ENCODE assay signal across 11 mouse cellular contexts in genomic region chr10:25426814-25427213, GRCm38 (mm10).
DNase-seq lines count a peak whose midpoint lies in the region; ATAC-seq and TF ChIP-seq lines count a peak whose summit lies in the region.
"Had no signal": no experiment of that assay in that cellular context is flagged by ENCODE, and none has a peak within 500 bp of the region (broad histone marks: within the 10 kb centered on the region; RNA-seq: fewer than 3 reads in every experiment).

No protein-coding gene starts in this region.

- WGBS in forebrain, embryonic 10.5 days, result 63% methylated on average over 4 of the region's 4 CpGs
- 80% methylated on average over 4 of the region's 4 CpGs for WGBS in forebrain, embryonic 11.5 days
- 44% methylated on average over 4 of the region's 4 CpGs for WGBS in kidney, postnatal 0 days
- WGBS in embryonic facial prominence, embryonic 14.5 days, result 24% methylated on average over 4 of the region's 4 CpGs
- WGBS in liver, postnatal 0 days (ENCODE audit: insufficient replicate concordance), result 40% methylated on average over 4 of the region's 4 CpGs

- peaks cover 20% of the 10 kb centered on the region for H3K4me1 ChIP-seq in forebrain, embryonic 10.5 days
- no peaks in the 10 kb centered on the region for H3K4me1 ChIP-seq in forebrain, embryonic 11.5 days (replicated peaks; ENCODE audit: control insufficient read depth, insufficient read depth, low read length)
- H3K4me1 ChIP-seq in kidney, postnatal 0 days (replicated peaks; ENCODE audit: insufficient read depth, low read length), result peaks cover 6% of the 10 kb centered on the region; the same call in 1 of the 2 replicates
- peaks cover 34% of the 10 kb centered on the region for H3K4me1 ChIP-seq in embryonic facial prominence, embryonic 14.5 days (ENCODE audit: control insufficient read depth, insufficient read depth, low read length)
- peaks cover 11% of the 10 kb centered on the region for H3K4me1 ChIP-seq in liver, postnatal 0 days (ENCODE audit: insufficient read depth)

- H3K36me3 ChIP-seq in forebrain, embryonic 10.5 days (replicated peaks), result no peaks in the 10 kb centered on the region
- H3K36me3 ChIP-seq in forebrain, embryonic 11.5 days (ENCODE audit: control insufficient read depth, insufficient read depth, low read length), result no peaks in the 10 kb centered on the region
- no peaks in the 10 kb centered on the region for H3K36me3 ChIP-seq in kidney, postnatal 0 days (ENCODE audit: insufficient read depth, low read length)
- no peaks in the 10 kb centered on the region for H3K36me3 ChIP-seq in embryonic facial prominence, embryonic 14.5 days (ENCODE audit: control insufficient read depth, insufficient read depth, low read length)
- no peaks in the 10 kb centered on the region for H3K36me3 ChIP-seq in liver, postnatal 0 days (replicated peaks; ENCODE audit: insufficient read depth, low read length)

- no peak overlapping the region for H3K9ac ChIP-seq in forebrain, embryonic 11.5 days (ENCODE audit: low read length)
- H3K9ac ChIP-seq in kidney, postnatal 0 days (ENCODE audit: low read depth, low read length), result no peak overlapping the region
- H3K9ac ChIP-seq in embryonic facial prominence, embryonic 14.5 days (ENCODE audit: low read depth, low read length), result no peak overlapping the region
- no peak overlapping the region for H3K9ac ChIP-seq in liver, postnatal 0 days (replicated peaks)

- H3K27me3 ChIP-seq in forebrain, embryonic 10.5 days (ENCODE audit: poor library complexity, severe bottlenecking), result no peaks in the 10 kb centered on the region
- no peaks in the 10 kb centered on the region for H3K27me3 ChIP-seq in forebrain, embryonic 11.5 days (ENCODE audit: control insufficient read depth, insufficient read depth, low read length)
- no peaks in the 10 kb centered on the region for H3K27me3 ChIP-seq in kidney, postnatal 0 days (ENCODE audit: insufficient read depth, low read length)
- no peaks in the 10 kb centered on the region for H3K27me3 ChIP-seq in embryonic facial prominence, embryonic 14.5 days (replicated peaks; ENCODE audit: control insufficient read depth, insufficient read depth, low read length)
- no peaks in the 10 kb centered on the region for H3K27me3 ChIP-seq in liver, postnatal 0 days (ENCODE audit: insufficient read depth, low read length)

- no peak overlapping the region for H3K4me3 ChIP-seq in forebrain, embryonic 10.5 days
- no peak overlapping the region for H3K4me3 ChIP-seq in forebrain, embryonic 11.5 days (ENCODE audit: low read depth, low read length)
- H3K4me3 ChIP-seq in kidney, postnatal 0 days (replicated peaks; ENCODE audit: low read depth, low read length), result no peak overlapping the region
- H3K4me3 ChIP-seq in embryonic facial prominence, embryonic 14.5 days (ENCODE audit: low read depth, low read length), result no peak overlapping the region
- no peak overlapping the region for H3K4me3 ChIP-seq in liver, postnatal 0 days (ENCODE audit: low read depth, low read length)
- H3K4me3 ChIP-seq: erythroblast, embryonic 14.5 days had no signal

- H3K27ac ChIP-seq in forebrain, embryonic 10.5 days, result peak overlapping the region; percentile 26; the same call in 1 of the 2 replicates
- H3K27ac ChIP-seq in forebrain, embryonic 11.5 days (ENCODE audit: low read depth, low read length), result no peak overlapping the region
- H3K27ac ChIP-seq in kidney, postnatal 0 days, result peak overlapping the region; percentile 83
- H3K27ac ChIP-seq in embryonic facial prominence, embryonic 14.5 days (replicated peaks; ENCODE audit: low read depth, low read length), result peak overlapping the region; percentile 13
- H3K27ac ChIP-seq in liver, postnatal 0 days (ENCODE audit: low read depth), result 0 out of 2 replicates have a peak overlapping the region, but pooled peaks have one; percentile 39

- no peaks in the 10 kb centered on the region for H3K9me3 ChIP-seq in forebrain, embryonic 10.5 days
- no peaks in the 10 kb centered on the region for H3K9me3 ChIP-seq in forebrain, embryonic 11.5 days (ENCODE audit: control insufficient read depth, low read length)
- no peaks in the 10 kb centered on the region for H3K9me3 ChIP-seq in kidney, postnatal 0 days (replicated peaks; ENCODE audit: low read length)
- no peaks in the 10 kb centered on the region for H3K9me3 ChIP-seq in embryonic facial prominence, embryonic 14.5 days (ENCODE audit: control insufficient read depth, low read length)
- H3K9me3 ChIP-seq in liver, postnatal 0 days (ENCODE audit: low read length), result no peaks in the 10 kb centered on the region

- DNase-seq in forebrain, embryonic 10.5 days (ENCODE audit: extremely low spot score, low spot score), result no peak
- DNase-seq in forebrain, embryonic 11.5 days (ENCODE audit: low spot score), result no peak
- DNase-seq in kidney, postnatal 0 days (ENCODE audit: low spot score), result peak; percentile 53
- DNase-seq in kidney, postnatal 36 days, result no peak
- DNase-seq in embryonic facial prominence, embryonic 14.5 days (ENCODE audit: low spot score), result no peak
- DNase-seq in liver, postnatal 0 days, result no peak
- DNase-seq in frontal cortex, postnatal 25 days (ENCODE audit: low spot score in 2 of 2), result no peak
- DNase-seq in left cerebral cortex, postnatal 4 days, result no peak
- DNase-seq: adrenal gland, postnatal 25 days; cerebellum, adult 9-10 months had no signal

- no peak for TF ChIP-seq CTCF in kidney, postnatal 0 days (IDR thresholded peaks at IDR 0.05; ENCODE audit: low read depth)
- TF ChIP-seq CTCF in liver, postnatal 0 days (IDR thresholded peaks at IDR 0.05; ENCODE audit: low read depth), result no peak

- no peak overlapping the region for H3K4me2 ChIP-seq in forebrain, embryonic 11.5 days (ENCODE audit: low read depth, low read length, severe bottlenecking)
- H3K4me2 ChIP-seq in kidney, postnatal 0 days (ENCODE audit: low read length), result no peak overlapping the region
- H3K4me2 ChIP-seq in embryonic facial prominence, embryonic 14.5 days (ENCODE audit: low read depth, low read length), result no peak overlapping the region
- no peak overlapping the region for H3K4me2 ChIP-seq in liver, postnatal 0 days (ENCODE audit: low read depth, low read length)

- ATAC-seq in forebrain, embryonic 11.5 days (replicated peaks; ENCODE audit: low FRiP score), result no peak
- 0 out of 2 replicates have a peak, but pooled peaks have one; percentile 13 for ATAC-seq in kidney, postnatal 0 days (replicated peaks; ENCODE audit: low FRiP score, low read depth)
- ATAC-seq in embryonic facial prominence, embryonic 14.5 days (ENCODE audit: low read depth), result 0 out of 2 replicates have a peak, but pooled peaks have one; percentile 30
- ATAC-seq in liver, postnatal 0 days, result peak; percentile 19; the same call in 1 of the 2 replicates

- TF ChIP-seq EP300 in liver, postnatal 0 days (IDR thresholded peaks at IDR 0.05; ENCODE audit: low read depth), result no peak

- intact Hi-C loops in left cerebral cortex, postnatal 4 days (cut with DNase I), result no loop called here
